Mouse (Mus musculus) small intestine, adult 10 weeks (tissue): ENCODE results near the gene Tyro3. TPM values are rescaled to one million over a fixed set of nuclear protein-coding genes. Genes with fewer than 3 reads are reported as not detected.

Source experiments
- polyA plus RNA-seq: library from polyadenylated mRNA; stranded (reverse); fragments of 350-450 nt; fragmentation: Illumina TruSeq; extraction: RNeasy Lipid Tissue Mini Kit (QIAGEN cat#74804); gene quantifications from one replicate; pipeline ENCODE4 v1.2.3, GENCODE M21; 2014; ENCODE audit warnings: low replicate concordance

The Tyro3 gene
- polyA plus RNA-seq, result 0.15 TPM

GRCm38 (mm10) chr2:119797279-119797783 lies at the start of gene Tyro3:
Gene Tyro3 (plus strand): TSS chr2:119797733.

GRCm38 (mm10) chr2:119760251-119760650 lies 37.3 kb upstream of the Tyro3 start, which contains the start of gene Ltk:
Gene Ltk (minus strand): TSS chr2:119760431.

GRCm38 (mm10) chr2:119787206-119787883 lies 10.2 kb upstream of the Tyro3 start, which contains the start of gene Rpap1:
Gene Rpap1 (minus strand): TSS chr2:119787537.

Other genes starting within 250 kb of the Tyro3 start
- gene Nusap1, start 179.4 kb upstream of the Tyro3 start, polyA plus RNA-seq, result 43.0 TPM
- 18.3 TPM for gene Oip5, start 179.3 kb upstream of the Tyro3 start, polyA plus RNA-seq
- 55.0 TPM for gene Ndufaf1, start 134.9 kb upstream of the Tyro3 start, polyA plus RNA-seq
- 18.2 TPM for gene Rtf1, start 122.7 kb upstream of the Tyro3 start, polyA plus RNA-seq
- not detected for gene Itpka, start 55.4 kb upstream of the Tyro3 start, polyA plus RNA-seq
- not detected for gene Ltk, start 37.3 kb upstream of the Tyro3 start, polyA plus RNA-seq
- gene Rpap1, start 10.2 kb upstream of the Tyro3 start, polyA plus RNA-seq, result 0.48 TPM
- 21.5 TPM for gene Mga, start 99.5 kb downstream of the Tyro3 start, polyA plus RNA-seq
- 1.1 TPM for gene Mapkbp1, start 175.0 kb downstream of the Tyro3 start, polyA plus RNA-seq
- not detected for gene Jmjd7, start 229.8 kb downstream of the Tyro3 start, polyA plus RNA-seq
- gene Gm28042, start 229.8 kb downstream of the Tyro3 start, polyA plus RNA-seq, result not detected
- 0.30 TPM for gene Pla2g4b, start 235.7 kb downstream of the Tyro3 start, polyA plus RNA-seq